Mouse (Mus musculus): Measurements from ENCODE around the gene Gm3636.
"Not testable (repeated sequence)": the region's sequence is repeated elsewhere in the genome, so short reads cannot be mapped to it uniquely, and the experiment has no call there.

Gene Gm3636

GRCm38 (mm10) chr14:6742232-6742631 lies at the start of gene Gm3636:
Gm3636 (minus strand) TSS chr14:6742332.
- DNase-seq (ENCODE audit: low read depth, low spot score) = not testable (repeated sequence)

DNA sequence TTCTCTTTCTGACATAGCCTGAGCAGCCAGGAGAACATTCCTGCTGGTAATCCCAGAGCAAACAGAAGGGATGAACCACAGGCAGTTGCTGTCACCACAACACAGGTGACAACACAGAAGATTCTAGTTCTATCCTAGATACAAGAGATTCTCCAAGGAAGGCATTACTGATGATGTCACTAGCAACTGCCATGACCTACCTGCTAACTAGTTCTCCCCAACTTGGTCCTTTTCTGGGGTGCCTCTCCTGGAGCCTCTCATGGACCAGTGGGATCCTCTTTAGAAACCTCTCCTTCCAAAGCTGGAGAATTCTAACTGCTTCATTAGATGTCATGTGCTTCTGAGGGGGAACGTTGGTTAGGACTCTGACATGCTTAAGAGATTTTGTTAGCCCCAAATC lies 32.2 kb upstream of the Gm3636 start, which contains the start of gene Gm8362:
Gm8362 (minus strand) TSS at position 101 of the 400 bp plus-strand sequence.
- DNase-seq (ENCODE audit: low read depth, low spot score) = not testable (repeated sequence)

- DNase-seq (ENCODE audit: low read depth, low spot score) = not testable (repeated sequence)
Measured at GRCm38 (mm10) chr14:6757231-6757536, 15.1 kb upstream of the Gm3636 start.

DNA sequence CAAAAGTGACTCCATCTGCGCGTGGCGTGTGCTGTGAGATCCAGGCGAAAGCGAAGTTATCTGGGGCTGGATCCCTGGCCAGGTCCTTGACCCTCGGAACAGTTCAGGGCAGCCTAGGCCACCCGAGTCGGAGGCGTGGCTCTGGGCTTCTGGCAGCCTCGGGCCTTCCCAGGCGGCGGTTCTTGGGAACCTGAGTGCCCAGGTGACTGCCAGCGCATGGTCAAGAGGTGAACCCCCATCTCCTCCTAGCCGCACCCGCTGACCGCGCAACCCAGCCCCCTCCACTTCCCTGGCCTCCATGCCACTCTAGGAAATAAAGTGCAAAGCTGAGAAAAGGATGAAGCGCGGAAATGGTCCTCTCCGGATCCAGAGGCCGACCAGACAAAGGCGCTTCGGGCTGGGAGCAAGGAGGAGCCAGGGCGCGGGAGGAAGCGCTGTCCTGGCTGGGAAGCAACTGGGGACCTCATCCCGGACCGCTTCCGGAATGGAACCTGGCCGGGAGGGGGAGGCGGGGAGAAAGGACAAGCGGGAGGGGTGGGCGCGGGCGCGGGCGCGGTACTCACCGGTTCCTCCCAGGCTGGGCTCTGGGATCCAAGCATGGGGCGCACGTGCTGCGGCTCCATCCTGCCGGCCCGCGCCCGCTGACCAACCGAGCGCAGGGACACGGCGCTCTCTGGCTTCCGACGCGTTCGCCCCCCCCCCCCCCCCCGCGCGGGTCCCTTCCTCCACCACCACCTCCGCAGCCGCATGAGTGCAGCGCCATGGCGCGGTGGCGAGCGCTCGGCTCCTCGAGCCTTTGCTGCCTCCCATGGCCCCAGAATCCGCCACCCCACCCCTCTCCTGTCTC lies 14.5 kb upstream of the Gm3636 start:
- peak; percentile 5 for DNase-seq (ENCODE audit: low read depth, low spot score)

- DNase-seq (ENCODE audit: low read depth, low spot score) = not testable (repeated sequence)
Measured at GRCm38 (mm10) chr14:6720151-6720550, 22.0 kb downstream of the Gm3636 start, which contains the start of gene Gm8050. Gm8050 (minus strand) TSS chr14:6720251.

Data from mesoderm, embryonic 11.5 days (tissue).